Mouse (Mus musculus): ENCODE measurements around the gene Abcc5.

DNA sequence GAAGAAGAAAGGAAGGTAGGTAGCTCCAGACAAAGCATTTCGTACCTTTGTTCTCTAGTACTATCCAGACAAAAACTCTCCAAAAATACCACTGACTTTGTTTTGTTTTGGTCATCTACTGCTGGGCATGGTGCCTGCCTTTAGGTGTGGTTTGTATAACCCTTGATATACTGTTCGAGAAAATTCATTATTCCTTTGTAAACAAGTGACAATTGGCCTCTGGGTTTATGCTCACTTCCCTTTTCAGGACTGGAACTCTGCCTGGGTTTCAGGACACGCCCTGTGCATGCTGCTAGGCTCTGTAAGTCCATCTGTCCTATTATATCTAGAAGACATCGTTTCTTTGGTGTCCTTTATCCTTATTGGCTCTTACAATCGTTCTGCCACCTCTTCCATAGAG lies 100.9 kb downstream of the Abcc5 start, which contains the start of gene Cyp2ab1:
- TF ChIP-seq POLR2A (IDR thresholded peaks at IDR 0.05; ENCODE audit: control insufficient read depth, extremely low read depth, insufficient read depth, low read length, poor library complexity) (no peak), CTCF (IDR thresholded peaks at IDR 0.05; ENCODE audit: borderline replicate concordance, control insufficient read depth, extremely low read depth, insufficient read depth, low read length, poor library complexity) (no peak)
